Mouse (Mus musculus) cerebellum, adult 2 months (tissue): Measurements from ENCODE around the gene Acy3.

ENCODE experiments used
- CTCF ChIP-seq: fragments of 200-500 bp; IDR thresholded peaks from 2 replicates; pipeline ENCODE4 v1.5.1; 2011; ENCODE audit warnings: low read depth, mild to moderate bottlenecking, control low read depth, low read length, moderate library complexity, borderline replicate concordance; ENCODE audit not compliant: insufficient read depth
- POLR2A ChIP-seq: fragments of 200-500 bp; IDR thresholded peaks from 2 replicates; pipeline ENCODE4 v1.6.1; 2011; ENCODE audit warnings: low read length, control low read depth, borderline replicate concordance; ENCODE audit not compliant: insufficient read depth

GRCm38 (mm10) chr19:4000119-4000900, 13.9 kb downstream of the Acy3 start, which contains the start of the genes Nudt8 and Gm49405:
- TF ChIP-seq CTCF (peak; percentile 70; the same call in 1 of the 2 replicates), POLR2A (peak; percentile 94)
